Mouse (Mus musculus) CH12.LX (cell line): ENCODE data around the gene Cdca5. TPM values are rescaled to one million over a fixed set of nuclear protein-coding genes. Genes with fewer than 3 reads are reported as not detected.
A peak's percentile ranks its signal among the peaks of the same experiment; 100 is the strongest.

ENCODE experiments used
- DNase-seq: peaks from one replicate; pipeline ENCODE4 v3.0.0-alpha.2; 2013; ENCODE audit errors: extremely low read depth
- H3K27ac ChIP-seq: 2 replicates; pipeline ENCODE4 v1.5.1; 2012; ENCODE audit warnings: low read depth, mild to moderate bottlenecking, control low read depth, moderate library complexity; ENCODE audit not compliant: insufficient read depth
- H3K27me3 ChIP-seq: replicated peaks from 2 replicates; pipeline ENCODE3; 2012; ENCODE audit warnings: inconsistent platforms
- H3K36me3 ChIP-seq, 2 experiments: replicated peaks in 1 of 2; 2 replicates each; pipeline versions ENCODE3 to v1.6.1; 2012; ENCODE audit warnings: inconsistent platforms in 1 of 2, low read length in 1 of 2, mild to moderate bottlenecking in 1 of 2, mixed read lengths in 1 of 2, moderate library complexity in 1 of 2; ENCODE audit not compliant: control insufficient read depth in 1 of 2, insufficient read depth in 1 of 2
- H3K4me1 ChIP-seq, 2 experiments: 2 replicates each; pipeline ENCODE4 v1.6.1; 2012; ENCODE audit warnings: inconsistent platforms in 1 of 2, moderate library complexity in 1 of 2; ENCODE audit not compliant: insufficient read depth in 2 of 2, control insufficient read depth in 1 of 2
- H3K4me2 ChIP-seq: 2 replicates; pipeline ENCODE4 v1.6.1; 2012; ENCODE audit warnings: low read depth, mild to moderate bottlenecking, control low read depth; ENCODE audit not compliant: poor library complexity, insufficient read depth, severe bottlenecking
- H3K4me3 ChIP-seq, 3 experiments: fragments of 150-350 bp in 1 of 3; sonication (generic) in 1 of 3; replicated peaks in 1 of 3; 2 replicates each; pipeline versions ENCODE3 to v1.5.1; 2011 to 2012; ENCODE audit warnings: low read depth in 2 of 3, low read length in 2 of 3, mild to moderate bottlenecking in 2 of 3, moderate library complexity in 2 of 3, control low read depth in 1 of 3, improper control_type of control experiment in 1 of 3, inconsistent platforms in 1 of 3, mixed read lengths in 1 of 3; ENCODE audit not compliant: poor library complexity in 1 of 3
- H3K79me2 ChIP-seq: replicated peaks from 2 replicates; pipeline ENCODE4 v1.6.1; 2012; ENCODE audit warnings: mild to moderate bottlenecking, moderate library complexity; ENCODE audit not compliant: control insufficient read depth, poor library complexity, insufficient read depth, severe bottlenecking; ENCODE audit errors: extremely low read depth
- H3K9ac ChIP-seq: 2 replicates; pipeline ENCODE4 v1.6.1; 2012; ENCODE audit warnings: low read depth, mild to moderate bottlenecking, control low read depth, moderate library complexity; ENCODE audit not compliant: insufficient read depth
- H3K9me3 ChIP-seq: replicated peaks from 2 replicates; pipeline ENCODE3; 2012; ENCODE audit warnings: low read length, inconsistent platforms, mixed read lengths
- BHLHE40 ChIP-seq: IDR thresholded peaks from 2 replicates; pipeline ENCODE4 v1.6.1; 2011; ENCODE audit warnings: mild to moderate bottlenecking, low read depth, low read length, improper control_type of control experiment
- CHD1 ChIP-seq: IDR thresholded peaks from 2 replicates; pipeline ENCODE4 v1.6.1; 2012; ENCODE audit warnings: low read depth, low read length, improper control_type of control experiment, inconsistent platforms
- CHD2 ChIP-seq: IDR thresholded peaks from 2 replicates; pipeline ENCODE4 v1.6.1; 2011; ENCODE audit warnings: low read length, improper control_type of control experiment
- CTCF ChIP-seq, 2 experiments: IDR thresholded peaks in 1 of 2; conservative IDR thresholded peaks in 1 of 2; 2 replicates each; pipeline ENCODE4 v1.5.1; 2011 to 2012; ENCODE audit warnings: low read depth in 2 of 2, low read length in 2 of 2, improper control_type of control experiment in 1 of 2, inconsistent platforms in 1 of 2, mild to moderate bottlenecking in 1 of 2, moderate library complexity in 1 of 2
- E2F4 ChIP-seq: IDR thresholded peaks from 2 replicates; pipeline ENCODE4 v1.6.1; 2011; ENCODE audit warnings: low read depth, low read length, improper control_type of control experiment; ENCODE audit not compliant: insufficient replicate concordance
- ELF1 ChIP-seq: IDR thresholded peaks from 2 replicates; pipeline ENCODE4 v1.6.1; 2014; ENCODE audit warnings: low read depth, mild to moderate bottlenecking, inconsistent platforms, low read length, improper control_type of control experiment
- EP300 ChIP-seq: IDR thresholded peaks from 2 replicates; pipeline ENCODE4 v1.6.1; 2011; ENCODE audit warnings: low read length, improper control_type of control experiment
- GABPA ChIP-seq: IDR thresholded peaks from 2 replicates; pipeline ENCODE4 v1.6.1; 2012; ENCODE audit warnings: low read depth, low read length, improper control_type of control experiment, inconsistent platforms; ENCODE audit not compliant: insufficient replicate concordance
- HCFC1 ChIP-seq: IDR thresholded peaks from 2 replicates; pipeline ENCODE4 v1.6.1; 2012; ENCODE audit warnings: low read depth, mild to moderate bottlenecking, inconsistent platforms, low read length, improper control_type of control experiment
- IRF4 ChIP-seq: IDR thresholded peaks from 2 replicates; pipeline ENCODE4 v1.6.1; 2014; ENCODE audit warnings: low read depth, mild to moderate bottlenecking, inconsistent platforms, low read length, improper control_type of control experiment
- JUN ChIP-seq: IDR thresholded peaks from 2 replicates; pipeline ENCODE4 v1.6.1; 2011; ENCODE audit warnings: low read depth, mild to moderate bottlenecking, low read length, improper control_type of control experiment, moderate library complexity; ENCODE audit not compliant: insufficient read depth
- JUND ChIP-seq: conservative IDR thresholded peaks from 2 replicates; pipeline ENCODE4 v1.6.1; 2011; ENCODE audit warnings: low read depth, low read length, improper control_type of control experiment
- KAT2A ChIP-seq: IDR thresholded peaks from 2 replicates; pipeline ENCODE4 v1.6.1; 2012; ENCODE audit warnings: low read length, improper control_type of control experiment, inconsistent platforms; ENCODE audit not compliant: insufficient replicate concordance
- MAFK ChIP-seq: IDR thresholded peaks from 2 replicates; pipeline ENCODE4 v1.6.1; 2011; ENCODE audit warnings: low read length, improper control_type of control experiment; ENCODE audit not compliant: insufficient replicate concordance
- MAX ChIP-seq: IDR thresholded peaks from 2 replicates; pipeline ENCODE4 v1.6.1; 2011; ENCODE audit warnings: low read length, improper control_type of control experiment
- MAZ ChIP-seq: IDR thresholded peaks from 2 replicates; pipeline ENCODE4 v1.6.1; 2012; ENCODE audit warnings: low read depth, mild to moderate bottlenecking, inconsistent platforms, low read length, improper control_type of control experiment, moderate library complexity
- MEF2A ChIP-seq: IDR thresholded peaks from 2 replicates; pipeline ENCODE4 v1.6.1; 2014; ENCODE audit warnings: low read depth, mild to moderate bottlenecking, inconsistent platforms, low read length, improper control_type of control experiment, borderline replicate concordance
- MXI1 ChIP-seq: IDR thresholded peaks from 2 replicates; pipeline ENCODE4 v1.6.1; 2011; ENCODE audit warnings: mild to moderate bottlenecking, low read depth, low read length, improper control_type of control experiment
- MYC ChIP-seq: IDR thresholded peaks from 2 replicates; pipeline ENCODE4 v1.6.1; 2011; ENCODE audit warnings: low read depth, mild to moderate bottlenecking, improper control_type of control experiment, low read length
- NRF1 ChIP-seq: IDR thresholded peaks from 2 replicates; pipeline ENCODE4 v1.6.1; 2014; ENCODE audit warnings: low read depth, mild to moderate bottlenecking, inconsistent platforms, low read length, improper control_type of control experiment, moderate library complexity
- POLR2A ChIP-seq: IDR thresholded peaks from 2 replicates; pipeline ENCODE4 v1.6.1; 2011; ENCODE audit warnings: low read depth, mild to moderate bottlenecking, improper control_type of control experiment, low read length
- POLR2AphosphoS2 ChIP-seq: IDR thresholded peaks from 2 replicates; pipeline ENCODE4 v1.6.1; 2011; ENCODE audit warnings: low read depth, low read length, improper control_type of control experiment
- RCOR1 ChIP-seq: conservative IDR thresholded peaks from 2 replicates; pipeline ENCODE4 v1.6.1; 2012; ENCODE audit warnings: low read depth, mild to moderate bottlenecking, inconsistent platforms, low read length, improper control_type of control experiment
- SMC3 ChIP-seq: IDR thresholded peaks from 2 replicates; pipeline ENCODE4 v1.6.1; 2011; ENCODE audit warnings: low read depth, low read length, improper control_type of control experiment
- TCF12 ChIP-seq: IDR thresholded peaks from 2 replicates; pipeline ENCODE4 v1.6.1; 2014; ENCODE audit warnings: low read depth, mild to moderate bottlenecking, inconsistent platforms, low read length, improper control_type of control experiment
- UBTF ChIP-seq: IDR thresholded peaks from 2 replicates; pipeline ENCODE4 v1.6.1; 2012; ENCODE audit warnings: low read depth, mild to moderate bottlenecking, inconsistent platforms, low read length, improper control_type of control experiment, moderate library complexity
- USF1 ChIP-seq: IDR thresholded peaks from 2 replicates; pipeline ENCODE4 v1.6.1; 2014; ENCODE audit warnings: low read depth, mild to moderate bottlenecking, inconsistent platforms, low read length, improper control_type of control experiment
- USF2 ChIP-seq: conservative IDR thresholded peaks from 2 replicates; pipeline ENCODE4 v1.6.1; 2011; ENCODE audit warnings: low read depth, low read length, improper control_type of control experiment
- ZKSCAN1 ChIP-seq: IDR thresholded peaks from 2 replicates; pipeline ENCODE4 v1.6.1; 2012; ENCODE audit warnings: low read depth, inconsistent platforms, low read length, improper control_type of control experiment, borderline replicate concordance
- ZNF384 ChIP-seq: IDR thresholded peaks from 2 replicates; pipeline ENCODE4 v1.6.1; 2012; ENCODE audit warnings: low read depth, low read length, improper control_type of control experiment, inconsistent platforms
- dilution Hi-C: fragments of 300-500 bp; cut with MboI; formaldehyde crosslinking; loops from 2 replicates; pipeline ENCODE4 v1.14.3; 2020; ENCODE audit warnings: low sequenced_read_pairs; ENCODE audit not compliant: extremely low pct_unique_long_range_greater_than_20kb, extremely low pct_ligation_motif_present
- in situ Hi-C: fragments of 300-500 bp; cut with MboI; formaldehyde crosslinking; loops from 3 replicates; pipeline ENCODE4 v1.14.3; 2019; ENCODE audit warnings: low sequenced_read_pairs, low pct_ligation_motif_present, low pct_unique_long_range_greater_than_20kb, mixed read lengths
- polyA plus RNA-seq: library from polyadenylated mRNA; unstranded; fragments of >175 nt; gene quantifications from 2 replicates; pipeline ENCODE4 v1.2.1, GENCODE M21; 2012; ENCODE audit warnings: low read depth; ENCODE audit not compliant: insufficient read length
- total RNA-seq, 2 experiments: library from RNA; depleted of rRNA; stranded (reverse); fragments of 300-350 nt in 1 of 2; fragments of >200 nt in 1 of 2; gene quantifications; 2 replicates each; pipeline ENCODE4 v1.2.3; 2012 to 2014

Cdca5 gene
- total and polyA plus RNA-seq, 3 experiments: 51.5 to 80.6 (median 62.7) TPM

DNA sequence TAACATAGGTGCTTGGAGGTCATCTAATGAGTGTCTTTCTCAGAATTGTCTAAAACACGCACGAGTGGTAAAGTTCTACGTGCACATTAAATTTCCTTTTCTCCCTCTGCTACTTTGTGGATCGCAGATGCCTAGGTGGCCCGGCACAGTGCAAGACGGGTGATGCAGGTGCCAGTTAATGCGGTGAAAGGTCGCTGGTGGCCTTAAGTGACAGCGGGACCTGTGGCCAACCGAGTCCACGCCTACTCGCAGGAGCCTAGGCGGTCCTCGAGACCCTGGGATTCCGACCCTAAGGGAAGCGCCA is 55.5 kb downstream of the Cdca5 start:
- in situ Hi-C loops: no loop called here
- H3K79me2 ChIP-seq: no peaks in the 10 kb centered on the region
- H3K4me3 ChIP-seq: peak overlapping the region; percentile 61 to 87 (median 79)
- peak; percentile 36 for DNase-seq
- peaks cover 8% of the 10 kb centered on the region in 2 experiments for H3K4me1 ChIP-seq
- peak overlapping the region; percentile 70 for H3K9ac ChIP-seq
- peak overlapping the region; percentile 22; the same call in 1 of the 2 replicates for H3K4me2 ChIP-seq
- TF ChIP-seq MXI1: peak; percentile 44; the same call in 1 of the 2 replicates
- TF ChIP-seq KAT2A: no peak
- TF ChIP-seq BHLHE40: no peak; the same call in 1 of the 2 replicates
- TF ChIP-seq EP300: 0 out of 2 replicates have a peak, but pooled peaks have one; percentile 19
- TF ChIP-seq, all 38 proteins: peak for 2
- Histone ChIP-seq H3K36me3 (peaks cover 4 to 27% of the 10 kb centered on the region in 2 experiments), H3K9me3 (peaks cover 2% of the 10 kb centered on the region), H3K27ac (peak overlapping the region; percentile 80), H3K27me3 (peaks cover 4% of the 10 kb centered on the region)
- dilution Hi-C loops: no loop called here

DNA sequence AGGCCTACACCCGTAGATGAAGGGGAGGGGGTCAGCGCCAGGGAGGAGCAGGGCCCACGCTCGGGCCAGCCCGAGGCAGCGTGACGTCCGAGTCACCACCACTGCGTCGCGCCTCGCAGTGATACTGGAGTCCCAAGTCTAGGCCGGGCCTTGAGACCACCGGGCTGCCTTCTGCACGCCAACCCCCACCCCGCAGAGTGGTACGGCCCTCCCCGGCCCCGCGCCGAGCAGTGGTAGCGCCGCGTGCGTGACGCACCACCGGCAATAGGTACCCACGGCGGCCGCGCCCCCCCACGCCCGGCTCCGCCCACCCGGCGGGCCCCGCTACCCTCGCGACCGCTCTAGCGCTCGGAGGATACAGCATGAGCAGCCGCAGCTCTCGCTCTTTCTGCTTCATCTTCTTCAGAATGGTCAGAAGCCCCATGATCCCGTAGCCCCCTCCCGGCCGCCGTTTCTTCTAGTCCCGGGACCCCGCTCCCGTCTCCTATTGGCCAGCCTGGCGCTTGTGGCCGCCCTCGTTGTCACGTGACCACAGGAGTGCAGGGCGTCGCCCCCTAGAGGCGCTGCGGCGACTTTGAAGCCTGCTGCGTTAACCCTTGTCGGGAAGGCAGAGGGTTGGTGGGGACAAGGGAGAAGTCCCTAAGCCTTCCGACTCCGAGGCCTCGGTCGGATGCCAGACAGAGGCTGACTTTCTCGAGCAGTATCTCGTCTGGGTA is 56.1 kb downstream of the Cdca5 start, which contains the start of gene Batf2:
Gene Batf2, plus strand, starts transcription at position 306 of the 716 bp plus-strand sequence.
- no peaks in the 10 kb centered on the region for H3K79me2 ChIP-seq
- H3K9ac ChIP-seq: peak within 1 kb of the TSS; percentile 77
- in situ Hi-C loops: no loop called here
- peaks cover 4% of the 10 kb centered on the region for H3K27me3 ChIP-seq
- H3K4me1 ChIP-seq: peaks cover 8% of the 10 kb centered on the region in 2 experiments
- H3K4me3 ChIP-seq: peak within 1 kb of the TSS; percentile 61 to 87 (median 79)
- H3K4me2 ChIP-seq: peak within 1 kb of the TSS; percentile 48
- H3K9me3 ChIP-seq: peaks cover 2% of the 10 kb centered on the region
- peak within 1 kb of the TSS; percentile 80 for H3K27ac ChIP-seq
- dilution Hi-C loops: no loop called here
- H3K36me3 ChIP-seq: peaks cover 4 to 22% of the 10 kb centered on the region in 2 experiments
- DNase-seq: peak; percentile 94
- TF ChIP-seq UBTF (no peak), KAT2A (0 out of 2 replicates have a peak, but pooled peaks have one; percentile 53), POLR2A (peak; percentile 71), MXI1 (peak; percentile 25; the same call in 1 of the 2 replicates), MAZ (no peak), CHD2 (peak; percentile 50), ZNF384 (no peak), MAX (peak; percentile 92), USF2 (peak; percentile 97), ZKSCAN1 (no peak), CHD1 (peak; percentile 73; the same call in 1 of the 2 replicates), SMC3 (peak; percentile 44; the same call in 1 of the 2 replicates), USF1 (peak; percentile 99), BHLHE40 (peak; percentile 91), RCOR1 (no peak), JUND (no peak), CTCF (conservative IDR thresholded peaks at IDR 0.05 in 1 of 2, IDR thresholded peaks at IDR 0.05 in 1 of 2; ENCODE audit: low read depth in 2 of 2, low read length in 2 of 2) (peak in 1 of 2 experiments; percentile 84; a peak in 2 of 4 replicates), ELF1 (no peak; the same call in 1 of the 2 replicates), HCFC1 (peak; percentile 61), NRF1 (0 out of 2 replicates have a peak, but pooled peaks have one; percentile 29), MYC (no peak), MAFK (no peak), TCF12 (no peak; the same call in none of the 2 replicates), POLR2AphosphoS2 (no peak), IRF4 (no peak), EP300 (no peak), JUN (no peak), MEF2A (peak; percentile 28), GABPA (no peak), E2F4 (peak; percentile 30; the same call in 1 of the 2 replicates)
